Mouse (Mus musculus): ENCODE results near the gene Tmem203. TPM values are rescaled to one million over a fixed set of nuclear protein-coding genes. Genes with fewer than 3 reads are reported as not detected.

Gene Tmem203
- total RNA-seq, 2 experiments from 2014 or later = 18.8 to 19.7 TPM

GRCm38 (mm10) chr2:25289651-25290050, 34.4 kb downstream of the Tmem203 start, which contains the start of gene Lrrc26:
Gene Lrrc26, plus strand, starts transcription at chr2:25289915.
- peak in 1 of 2 experiments; percentile 53 for DNase-seq (ENCODE audit: low spot score in 2 of 2)

- no peak for DNase-seq (ENCODE audit: low spot score in 2 of 2)
These were observed 35.0 kb downstream of the Tmem203 start for GRCm38 (mm10) chr2:25290101-25290815.

- no peak for DNase-seq (ENCODE audit: low spot score in 2 of 2)
These were observed 35.5 kb downstream of the Tmem203 start for GRCm38 (mm10) chr2:25290816-25291130.

DNA sequence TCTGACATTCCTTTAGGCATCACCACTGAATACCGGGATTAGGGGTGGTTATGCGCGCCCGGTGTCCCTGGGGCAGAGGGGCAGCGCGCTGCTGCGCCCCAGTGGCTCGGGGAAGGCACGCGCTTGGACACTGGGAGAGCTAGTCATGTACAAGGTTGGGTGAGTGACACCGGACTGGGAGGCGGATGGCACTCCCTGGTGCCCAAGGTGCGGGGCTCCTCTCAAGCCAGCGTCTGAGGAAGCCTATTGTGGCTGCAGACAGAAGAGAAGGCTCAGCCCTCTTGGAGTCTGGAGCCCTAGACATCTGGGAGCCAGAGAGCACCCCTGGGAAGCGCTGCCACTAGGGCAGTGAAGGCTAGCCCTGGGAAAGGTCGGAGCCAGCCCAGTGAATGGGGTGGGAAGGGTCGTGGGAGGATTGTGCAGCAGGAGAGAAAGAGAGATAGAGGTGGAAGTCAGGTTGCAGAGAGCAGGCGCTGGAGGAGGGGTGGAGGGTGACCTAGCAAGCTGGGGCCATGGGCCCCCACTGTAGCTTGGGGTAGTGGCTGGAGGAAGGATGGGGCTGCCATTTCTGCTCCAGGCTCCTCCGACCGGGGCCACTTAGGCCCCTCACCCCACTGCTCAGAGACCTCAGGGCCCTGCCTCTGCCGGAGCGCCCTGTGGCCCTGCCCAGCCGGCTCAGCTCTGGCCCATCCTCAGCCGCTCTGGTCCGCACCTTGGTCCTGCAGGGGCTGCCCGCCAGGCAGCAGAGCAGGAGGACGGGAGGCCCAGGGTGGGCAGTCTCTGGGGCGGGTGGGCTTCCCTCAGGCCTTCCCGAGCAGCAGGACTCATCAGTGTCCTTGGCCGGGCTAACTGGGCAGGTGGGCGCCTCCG, 36.2 kb downstream of the Tmem203 start:
- DNase-seq (ENCODE audit: low spot score in 2 of 2) = no peak

DNA sequence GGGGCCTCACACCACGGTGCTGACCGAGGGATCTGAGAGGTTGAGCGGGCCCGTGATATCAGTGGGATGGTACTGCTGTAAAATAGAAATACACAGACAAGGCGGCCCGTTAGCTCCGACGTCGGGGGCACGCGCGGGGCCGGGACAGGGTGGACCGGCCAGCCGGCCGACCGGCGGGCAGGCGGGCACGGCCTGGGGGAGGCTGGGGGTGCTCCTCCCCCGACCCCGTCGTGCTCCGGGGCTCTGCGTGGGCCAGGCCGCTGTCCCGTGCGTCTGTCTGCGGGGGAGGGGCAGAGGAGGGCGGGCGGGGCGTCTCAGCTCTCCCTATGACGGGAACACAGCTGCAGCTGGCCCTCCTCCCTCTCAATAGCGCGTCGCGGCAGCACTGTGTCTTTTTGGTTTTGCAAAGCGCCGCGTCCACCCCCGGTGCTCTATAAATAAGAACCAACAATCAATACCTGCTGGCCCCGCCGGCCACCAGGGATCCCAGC, 36.9 kb downstream of the Tmem203 start:
- no peak for DNase-seq (ENCODE audit: low spot score in 2 of 2)

- peak; percentile 72 to 80 for DNase-seq (ENCODE audit: low spot score in 2 of 2)
These were observed 37.6 kb downstream of the Tmem203 start for GRCm38 (mm10) chr2:25292856-25293255.

- DNase-seq (ENCODE audit: low spot score in 2 of 2) = no peak
These were observed 38.5 kb downstream of the Tmem203 start for GRCm38 (mm10) chr2:25293706-25294105.

- DNase-seq (ENCODE audit: low spot score in 2 of 2) = no peak
These were observed 41.9 kb downstream of the Tmem203 start for GRCm38 (mm10) chr2:25297093-25297492.

- DNase-seq (ENCODE audit: low spot score in 2 of 2) = no peak
These were observed 42.8 kb downstream of the Tmem203 start for GRCm38 (mm10) chr2:25298046-25298445.

- no peak for DNase-seq (ENCODE audit: low spot score in 2 of 2)
These were observed 48.2 kb downstream of the Tmem203 start for GRCm38 (mm10) chr2:25303452-25303851.

- no peak for DNase-seq (ENCODE audit: low spot score in 2 of 2)
These were observed 48.9 kb downstream of the Tmem203 start for GRCm38 (mm10) chr2:25303931-25304656.

GRCm38 (mm10) chr2:25304657-25305541, 49.7 kb downstream of the Tmem203 start:
- no peak for DNase-seq (ENCODE audit: low spot score in 2 of 2)

Other genes with a start within 250 kb of the Tmem203 start
- 10 to 100 TPM; 43.1 to 47.7 TPM for gene Nsmf, start 201.1 kb upstream of the Tmem203 start, total RNA-seq (2021)
- gene Entpd8, start 175.1 kb upstream of the Tmem203 start, total RNA-seq (2021) = not detected
- gene Noxa1, start 160.3 kb upstream of the Tmem203 start, total RNA-seq (2021) = not detected
- gene Nrarp, start 74.7 kb upstream of the Tmem203 start, total RNA-seq (2021) = 10 to 100 TPM; 20.8 to 22.5 TPM
- gene Tor4a, start 58.6 kb upstream of the Tmem203 start, total RNA-seq (2021) = 1 to 10 TPM; 2.7 to 2.9 TPM
- 10 to 100 TPM; 43.4 to 47.7 TPM for gene Nelfb, start 44.0 kb upstream of the Tmem203 start, total RNA-seq (2021)
- not detected for gene Stpg3, start 40.8 kb upstream of the Tmem203 start, total RNA-seq (2021)
- gene Fam166a, start 36.7 kb upstream of the Tmem203 start, total RNA-seq (2021) = under 1 TPM in 1 of 2 experiments, not detected in 1; 0.25 TPM
- 100 to 1,000 TPM; 360 to 390 TPM for gene Tubb4b, start 30.7 kb upstream of the Tmem203 start, total RNA-seq (2021)
- gene Slc34a3, start 21.1 kb upstream of the Tmem203 start, total RNA-seq (2021) = not detected
- not detected for gene Rnf224, start 18.7 kb upstream of the Tmem203 start, total RNA-seq (2021)
- gene Rnf208, start 13.2 kb upstream of the Tmem203 start, total RNA-seq (2021) = 1 to 10 TPM; 1.4 to 2.0 TPM
- gene Cysrt1, start 13.0 kb upstream of the Tmem203 start, total RNA-seq (2021) = not detected
- 1 to 10 TPM; 1.3 to 1.5 TPM for gene AL732309.1, start 8.6 kb upstream of the Tmem203 start, total RNA-seq (2021)
- 1 to 10 TPM; 4.8 to 6.3 TPM for gene Tprn, start 7.2 kb downstream of the Tmem203 start, total RNA-seq (2021)
- 10 to 100 TPM; 55.9 to 58.1 TPM for gene Ssna1, start 17.0 kb downstream of the Tmem203 start, total RNA-seq (2021)
- 10 to 100 TPM; 64.9 to 69.0 TPM for gene Anapc2, start 17.0 kb downstream of the Tmem203 start, total RNA-seq (2021)
- not detected for gene Tmem210, start 32.7 kb downstream of the Tmem203 start, total RNA-seq (2021)
- gene Lrrc26, start 34.5 kb downstream of the Tmem203 start, total RNA-seq (2021) = not detected
- gene Grin1, start 63.7 kb downstream of the Tmem203 start, total RNA-seq (2021) = under 1 TPM; 0.17 to 0.26 TPM
- gene Man1b1, start 76.9 kb downstream of the Tmem203 start, total RNA-seq (2021) = 10 to 100 TPM; 36.5 to 40.2 TPM
- gene Dpp7, start 100.9 kb downstream of the Tmem203 start, total RNA-seq (2021) = 10 to 100 TPM in 1 of 2 experiments, 1 to 10 TPM in 1; 8.1 to 11.9 TPM
- 10 to 100 TPM; 11.2 to 14.3 TPM for gene Uap1l1, start 110.2 kb downstream of the Tmem203 start, total RNA-seq (2021)
- 1 to 10 TPM; 6.2 TPM for gene Sapcd2, start 116.9 kb downstream of the Tmem203 start, total RNA-seq (2021)
- gene Entpd2, start 140.4 kb downstream of the Tmem203 start, total RNA-seq (2021) = 10 to 100 TPM; 35.1 to 42.0 TPM
- 10 to 100 TPM; 41.2 to 45.9 TPM for gene Npdc1, start 143.9 kb downstream of the Tmem203 start, total RNA-seq (2021)
- under 1 TPM in 1 of 2 experiments, not detected in 1; 0.34 TPM for gene Fut7, start 167.8 kb downstream of the Tmem203 start, total RNA-seq (2021)
- 10 to 100 TPM; 12.7 to 13.8 TPM for gene Abca2, start 173.3 kb downstream of the Tmem203 start, total RNA-seq (2021)
- under 1 TPM in 1 of 2 experiments, not detected in 1; 0.34 TPM for gene Clic3, start 201.4 kb downstream of the Tmem203 start, total RNA-seq (2021)
- gene Paxx, start 205.7 kb downstream of the Tmem203 start, total RNA-seq (2021) = 10 to 100 TPM; 40.0 to 45.9 TPM
- gene Ptgds, start 214.6 kb downstream of the Tmem203 start, total RNA-seq (2021) = 1 to 10 TPM; 2.9 to 3.9 TPM
- gene Lcn12, start 238.5 kb downstream of the Tmem203 start, total RNA-seq (2021) = not detected
- 10 to 100 TPM; 62.5 to 71.4 TPM for gene Fbxw5, start 245.3 kb downstream of the Tmem203 start, total RNA-seq (2021)
- 1 to 10 TPM in 1 of 2 experiments, under 1 TPM in 1; 0.74 to 1.2 TPM for gene C8g, start 246.3 kb downstream of the Tmem203 start, total RNA-seq (2021)